ENCODE assay signal across 11 mouse cellular contexts in genomic region chr4:150778683-150779082, GRCm38 (mm10).
DNase-seq lines count a peak whose midpoint lies in the region; ATAC-seq and TF ChIP-seq lines count a peak whose summit lies in the region.
"Had no signal": no experiment of that assay in that cellular context is flagged by ENCODE, and none has a peak within 500 bp of the region (broad histone marks: within the 10 kb centered on the region; RNA-seq: fewer than 3 reads in every experiment).

No protein-coding gene starts in this region.

- 58% methylated on average over 8 of the region's 8 CpGs for WGBS in intestine, embryonic 16.5 days
- WGBS in intestine, postnatal 0 days: 63% methylated on average over 8 of the region's 8 CpGs

- H3K4me1 ChIP-seq in intestine, embryonic 16.5 days (ENCODE audit: control insufficient read depth, insufficient read depth, low read length): peaks cover 27% of the 10 kb centered on the region
- H3K4me1 ChIP-seq in intestine, postnatal 0 days (replicated peaks; ENCODE audit: control insufficient read depth, insufficient read depth, low read length): no peaks in the 10 kb centered on the region; the same call in 1 of the 2 replicates

- peak; percentile 45 to 63 for DNase-seq in heart, postnatal 14 days
- DNase-seq in kidney, postnatal 4 days: peak; percentile 43 to 55
- peak; percentile 55 for DNase-seq in skeletal muscle tissue, adult 2 months (ENCODE audit: low read depth, low spot score)
- no peak for DNase-seq in right cerebral cortex, postnatal 14 days
- DNase-seq in urinary bladder, postnatal 10 days (ENCODE audit: low spot score): no peak
- DNase-seq: cerebellum, adult 9-10 months; thymus, postnatal 36 days had no signal

- no peak overlapping the region for H3K27ac ChIP-seq in intestine, embryonic 16.5 days (ENCODE audit: low read length)
- H3K27ac ChIP-seq in intestine, postnatal 0 days (ENCODE audit: low read depth, low read length): no peak overlapping the region
- H3K27ac ChIP-seq: hindbrain, embryonic 15.5 days; limb, embryonic 12.5 days had no signal

- no peak overlapping the region for H3K4me3 ChIP-seq in intestine, embryonic 16.5 days (ENCODE audit: low read length)
- H3K4me3 ChIP-seq in intestine, postnatal 0 days (ENCODE audit: low read depth, low read length): no peak overlapping the region
- H3K4me3 ChIP-seq: hindbrain, embryonic 15.5 days; limb, embryonic 12.5 days had no signal

- no peak for ATAC-seq in intestine, embryonic 16.5 days
- no peak for ATAC-seq in intestine, postnatal 0 days

- no peaks in the 10 kb centered on the region for H3K27me3 ChIP-seq in intestine, embryonic 16.5 days (replicated peaks; ENCODE audit: control insufficient read depth, insufficient read depth, low read length)
- H3K27me3 ChIP-seq in intestine, postnatal 0 days (replicated peaks; ENCODE audit: control insufficient read depth, insufficient read depth, low read length): no peaks in the 10 kb centered on the region
- H3K27me3 ChIP-seq: hindbrain, embryonic 15.5 days; limb, embryonic 12.5 days had no signal

- intact Hi-C loops in heart, postnatal 14 days (cut with DNase I): loop anchor here (5.0 kb wide), 1 partner anchor 74 kb away; the partner anchor contains the start of gene Errfi1

- TF ChIP-seq CTCF in intestine, postnatal 0 days (IDR thresholded peaks at IDR 0.05; ENCODE audit: low read depth): no peak

- no peaks in the 10 kb centered on the region for H3K36me3 ChIP-seq in intestine, embryonic 16.5 days (ENCODE audit: control insufficient read depth, insufficient read depth, low read length)
- H3K36me3 ChIP-seq in intestine, postnatal 0 days (ENCODE audit: control insufficient read depth, insufficient read depth): no peaks in the 10 kb centered on the region
- H3K36me3 ChIP-seq: hindbrain, embryonic 15.5 days had no signal

- no peak overlapping the region for H3K4me2 ChIP-seq in intestine, embryonic 16.5 days (ENCODE audit: low read depth, low read length)
- no peak overlapping the region for H3K4me2 ChIP-seq in intestine, postnatal 0 days (replicated peaks; ENCODE audit: low read depth)
- H3K4me2 ChIP-seq: hindbrain, embryonic 15.5 days; limb, embryonic 12.5 days had no signal

- peak overlapping the region; percentile 14; the same call in 1 of the 2 replicates for H3K9ac ChIP-seq in intestine, embryonic 16.5 days (ENCODE audit: low read depth, low read length)
- H3K9ac ChIP-seq in intestine, postnatal 0 days (ENCODE audit: low read depth, low read length): no peak overlapping the region
- H3K9ac ChIP-seq: hindbrain, embryonic 15.5 days; limb, embryonic 12.5 days had no signal

- H3K9me3 ChIP-seq in intestine, embryonic 16.5 days (ENCODE audit: control insufficient read depth, low read length): peaks cover 7% of the 10 kb centered on the region; the same call in 1 of the 2 replicates
- peaks cover 5% of the 10 kb centered on the region; the same call in 1 of the 2 replicates for H3K9me3 ChIP-seq in intestine, postnatal 0 days (ENCODE audit: control insufficient read depth)
- H3K9me3 ChIP-seq: hindbrain, embryonic 15.5 days had no signal

Comparison
In these comparisons a context has a peak if more than half of its experiments do, and no peak if none do; other contexts are left out.
1. DNase-seq: peak in heart, postnatal 14 days (2 of 2), kidney, postnatal 4 days (2 of 2) and skeletal muscle tissue, adult 2 months (single experiment); none in right cerebral cortex, postnatal 14 days (single experiment) and urinary bladder, postnatal 10 days (single experiment).